Mouse (Mus musculus) heart, embryonic 14.5 days (tissue): ENCODE data around the gene Klf13. TPM values are rescaled to one million over a fixed set of nuclear protein-coding genes. Genes with fewer than 3 reads are reported as not detected.

Source experiments
- ATAC-seq: fragments of 200-750 bp; cut with Nextera tagmentation; 2 replicates; pipeline ENCODE4 v1.8.0; 2017; ENCODE audit warnings: low read depth, moderate TSS enrichment; ENCODE audit not compliant: insufficient number of reproducible peaks, insufficient read depth, low FRiP score
- H3K27ac ChIP-seq, 2 experiments: fragments of 200-500 bp in 1 of 2; fragments of 300-500 bp in 1 of 2; sonication (generic) in 1 of 2; replicated peaks in 1 of 2; 2 replicates each; pipeline ENCODE4 v1.5.1; 2012 to 2014; ENCODE audit warnings: low read depth in 2 of 2, low read length in 2 of 2, control low read depth in 1 of 2, mild to moderate bottlenecking in 1 of 2, mixed read lengths in 1 of 2; ENCODE audit not compliant: control insufficient read depth in 1 of 2, insufficient read depth in 1 of 2
- H3K27me3 ChIP-seq: fragments of 300-500 bp; sonication (generic); 2 replicates; pipeline ENCODE4 v1.6.1; 2014; ENCODE audit warnings: mild to moderate bottlenecking, low read length, control low read depth; ENCODE audit not compliant: control insufficient read depth, insufficient read depth
- H3K36me3 ChIP-seq: fragments of 300-500 bp; sonication (generic); 2 replicates; pipeline ENCODE4 v1.6.1; 2014; ENCODE audit warnings: mild to moderate bottlenecking, control low read depth, low read length, mixed read lengths; ENCODE audit not compliant: control insufficient read depth, insufficient read depth
- H3K4me1 ChIP-seq, 2 experiments: fragments of 200-500 bp in 1 of 2; fragments of 300-500 bp in 1 of 2; sonication (generic) in 1 of 2; 2 replicates each; pipeline ENCODE4 v1.6.1; 2012 to 2014; ENCODE audit warnings: low read length in 2 of 2, control low read depth in 1 of 2, mixed read lengths in 1 of 2; ENCODE audit not compliant: control insufficient read depth in 2 of 2, insufficient read depth in 2 of 2
- H3K4me2 ChIP-seq: fragments of 300-500 bp; sonication (generic); 2 replicates; pipeline ENCODE4 v1.6.1; 2014; ENCODE audit warnings: mild to moderate bottlenecking, low read length
- H3K4me3 ChIP-seq, 2 experiments: fragments of 200-500 bp in 1 of 2; fragments of 300-500 bp in 1 of 2; sonication (generic) in 1 of 2; 2 replicates each; pipeline ENCODE4 v1.5.1; 2012 to 2014; ENCODE audit warnings: low read length in 2 of 2, mild to moderate bottlenecking in 2 of 2, control low read depth in 1 of 2, low read depth in 1 of 2, moderate library complexity in 1 of 2; ENCODE audit not compliant: control insufficient read depth in 1 of 2, insufficient read depth in 1 of 2
- H3K9ac ChIP-seq: fragments of 300-500 bp; sonication (generic); 2 replicates; pipeline ENCODE4 v1.6.1; 2014; ENCODE audit warnings: mild to moderate bottlenecking, low read length
- H3K9me3 ChIP-seq: fragments of 300-500 bp; sonication (generic); 2 replicates; pipeline ENCODE4 v1.6.1; 2016; ENCODE audit warnings: low read length, control low read depth; ENCODE audit not compliant: control insufficient read depth
- WGBS: fragments of 180-500 bp; shearing (Covaris S2); extraction: QIAGEN DNeasy Blood & Tissue Kit; methylation state at CpG from one replicate; pipeline ENCODE4 v1.1.7; 2014; 5-methylcytosine and 5-hydroxymethylcytosine counted together
- polyA plus RNA-seq: library from polyadenylated mRNA; unstranded; fragments of >200 nt; fragmentation: Nextera tagmentation; extraction: Ambion mirVana; gene quantifications from 2 replicates; pipeline ENCODE4 v1.2.1, GENCODE M21; 2014

Klf13 gene
- polyA plus RNA-seq, 1 experiment from 2014 or later, result 26.7 TPM

DNA sequence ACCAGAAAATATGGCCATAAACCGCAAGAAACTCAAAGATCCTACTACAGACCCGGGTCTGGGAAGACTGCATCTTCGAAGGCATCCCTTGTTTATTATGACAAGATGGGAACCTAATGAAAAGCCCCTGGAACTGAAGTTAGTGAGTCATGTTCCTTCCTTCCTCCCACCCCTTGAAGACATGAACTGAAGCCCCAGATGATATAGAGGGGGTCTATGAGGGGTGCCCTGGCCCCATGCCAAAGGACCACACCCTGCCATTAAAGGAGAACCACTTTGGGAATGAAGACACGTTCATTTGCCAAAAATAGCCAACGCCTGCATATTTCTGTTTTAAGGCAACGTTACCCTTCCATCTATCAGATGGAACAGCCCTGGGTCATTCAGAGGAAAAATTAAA lies 50.0 kb downstream of the Klf13 start:
- Histone ChIP-seq H3K27me3 (no peaks in the 10 kb centered on the region), H3K9me3 (no peaks in the 10 kb centered on the region), H3K4me2 (no peak overlapping the region), H3K36me3 (peaks cover 26% of the 10 kb centered on the region), H3K4me1 (peaks cover 11 to 24% of the 10 kb centered on the region in 2 experiments), H3K27ac (no peak overlapping the region), H3K9ac (no peak overlapping the region), H3K4me3 (no peak overlapping the region)
- no peak for ATAC-seq
- 63% methylated on average over 6 of the region's 6 CpGs for WGBS

DNA sequence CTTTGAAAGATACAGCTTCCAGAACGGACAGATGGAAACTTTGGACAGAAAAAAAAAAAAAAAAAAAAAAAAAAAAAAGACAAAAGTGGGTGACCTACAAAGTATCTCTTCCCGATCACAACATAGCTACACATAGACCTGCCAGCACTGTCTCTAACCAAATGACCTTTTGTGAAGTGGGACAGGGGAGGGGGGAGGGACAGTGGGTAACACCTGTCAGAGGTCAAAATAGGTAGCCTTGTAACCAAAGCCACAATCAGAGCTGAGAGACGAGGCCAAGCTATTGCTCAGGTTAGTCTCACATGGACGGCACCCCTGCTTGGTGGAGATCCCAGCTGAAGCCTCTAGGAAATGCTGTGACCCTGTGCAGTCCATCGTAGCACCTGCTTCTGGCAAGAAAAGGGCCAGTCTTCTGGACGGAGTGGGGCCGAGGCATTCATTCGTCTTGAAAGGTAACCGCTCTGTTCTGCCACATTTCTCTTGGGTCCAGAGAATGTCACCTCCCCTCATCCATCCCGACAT lies 51.1 kb downstream of the Klf13 start:
- ATAC-seq, result no peak
- no peaks in the 10 kb centered on the region for H3K27me3 ChIP-seq
- peaks cover 26% of the 10 kb centered on the region for H3K36me3 ChIP-seq
- H3K9ac ChIP-seq, result no peak overlapping the region
- H3K4me2 ChIP-seq, result no peak overlapping the region
- no peak overlapping the region for H3K4me3 ChIP-seq
- H3K9me3 ChIP-seq, result no peaks in the 10 kb centered on the region
- no peak overlapping the region for H3K27ac ChIP-seq
- H3K4me1 ChIP-seq, result peaks cover 11 to 21% of the 10 kb centered on the region in 2 experiments
- WGBS, result 78% methylated on average over 10 of the region's 10 CpGs

DNA sequence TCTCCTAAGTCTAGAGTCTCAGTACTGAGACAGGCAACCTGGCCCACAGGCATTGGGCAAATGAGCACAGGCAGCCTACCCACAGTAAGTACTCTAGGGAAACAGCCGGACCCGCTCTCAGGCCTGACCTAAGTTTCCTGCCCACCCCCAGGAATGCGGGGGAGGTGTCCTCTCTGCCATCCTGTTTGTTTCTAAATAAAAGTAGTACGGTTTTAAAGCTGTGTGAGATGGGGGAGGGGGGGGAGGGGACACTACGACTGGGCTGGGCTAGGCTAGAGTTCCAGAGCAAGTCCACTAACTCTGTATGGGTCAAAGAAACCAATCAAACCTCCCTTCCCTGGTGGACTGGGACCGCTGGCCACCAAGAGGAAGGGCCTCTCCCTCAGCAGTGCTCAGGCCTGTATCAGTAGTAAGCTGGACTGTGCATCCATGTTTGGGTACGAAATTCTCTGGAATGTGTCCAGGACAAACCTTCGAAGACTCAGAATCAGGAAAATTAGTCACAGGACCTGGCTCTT lies 51.6 kb downstream of the Klf13 start:
- Histone ChIP-seq H3K4me2 (no peak overlapping the region), H3K36me3 (peaks cover 26% of the 10 kb centered on the region), H3K4me3 (no peak overlapping the region), H3K27ac (no peak overlapping the region), H3K4me1 (peaks cover 11 to 21% of the 10 kb centered on the region in 2 experiments), H3K9ac (no peak overlapping the region), H3K27me3 (no peaks in the 10 kb centered on the region), H3K9me3 (no peaks in the 10 kb centered on the region)
- WGBS, result 20% methylated on average over 8 of the region's 8 CpGs
- ATAC-seq, result no peak; the same call in 1 of the 2 replicates

GRCm38 (mm10) chr7:63885025-63885424 lies 53.7 kb downstream of the Klf13 start:
- no peaks in the 10 kb centered on the region for H3K9me3 ChIP-seq

GRCm38 (mm10) chr7:63882739-63883138 lies 56.0 kb downstream of the Klf13 start:
- Histone ChIP-seq H3K27me3 (no peaks in the 10 kb centered on the region), H3K27ac (no peak overlapping the region), H3K4me2 (no peak overlapping the region), H3K36me3 (no peaks in the 10 kb centered on the region), H3K4me1 (peaks cover 10 to 18% of the 10 kb centered on the region in 2 experiments), H3K9me3 (no peaks in the 10 kb centered on the region), H3K9ac (no peak overlapping the region), H3K4me3 (no peak overlapping the region)
- 77% methylated on average over 7 of the region's 7 CpGs for WGBS
- ATAC-seq, result no peak

More at GRCm38 (mm10) chr7:63885025-63885424, 53.7 kb downstream of the Klf13 start:
- no peak overlapping the region for H3K4me3 ChIP-seq
- H3K27ac ChIP-seq, result no peak overlapping the region
- no peak overlapping the region for H3K9ac ChIP-seq
- peaks cover 11 to 21% of the 10 kb centered on the region in 2 experiments for H3K4me1 ChIP-seq
- H3K4me2 ChIP-seq, result no peak overlapping the region
- 73% methylated on average over 7 of the region's 7 CpGs for WGBS
- peaks cover 12% of the 10 kb centered on the region for H3K36me3 ChIP-seq
- no peaks in the 10 kb centered on the region for H3K27me3 ChIP-seq
- ATAC-seq, result no peak

DNA sequence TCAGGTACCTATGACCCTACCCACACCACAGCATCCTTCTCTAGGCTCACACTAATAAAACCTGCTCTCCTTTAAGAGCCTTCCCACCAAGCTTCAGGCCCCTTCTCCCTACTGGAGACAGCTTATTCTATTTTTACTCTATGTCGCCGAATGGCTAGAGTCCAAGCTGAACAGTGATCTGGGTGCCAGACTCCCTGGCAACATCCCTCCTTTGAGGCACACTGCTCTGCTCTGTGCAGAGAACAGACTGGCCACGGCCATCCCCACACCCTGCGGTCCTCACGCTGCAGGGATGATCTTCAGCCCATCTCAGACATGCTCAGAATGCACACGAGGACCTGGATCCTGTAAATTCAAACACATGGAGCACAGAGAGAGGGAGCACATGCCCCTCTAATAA lies 59.1 kb downstream of the Klf13 start:
- H3K27ac ChIP-seq, result peak overlapping the region; percentile 24 to 39; a peak in 1 of 4 replicates
- no peaks in the 10 kb centered on the region for H3K27me3 ChIP-seq
- H3K9ac ChIP-seq, result no peak overlapping the region
- no peaks in the 10 kb centered on the region for H3K9me3 ChIP-seq
- WGBS, result 38% methylated on average over 6 of the region's 6 CpGs
- no peak overlapping the region for H3K4me3 ChIP-seq
- peaks cover 11 to 13% of the 10 kb centered on the region in 2 experiments for H3K4me1 ChIP-seq
- no peak overlapping the region; the same call in 1 of the 2 replicates for H3K4me2 ChIP-seq
- no peaks in the 10 kb centered on the region for H3K36me3 ChIP-seq
- peak; percentile 65 for ATAC-seq

GRCm38 (mm10) chr7:63877610-63878009 lies 61.1 kb downstream of the Klf13 start:
- Histone ChIP-seq H3K4me1 (peaks cover 20 to 21% of the 10 kb centered on the region in 2 experiments), H3K4me2 (peak overlapping the region; percentile 24; the same call in 1 of the 2 replicates), H3K9ac (no peak overlapping the region), H3K9me3 (no peaks in the 10 kb centered on the region), H3K4me3 (no peak overlapping the region), H3K27me3 (no peaks in the 10 kb centered on the region), H3K27ac (no peak overlapping the region), H3K36me3 (no peaks in the 10 kb centered on the region)
- ATAC-seq, result no peak
- 30% methylated on average over 14 of the region's 14 CpGs for WGBS

DNA sequence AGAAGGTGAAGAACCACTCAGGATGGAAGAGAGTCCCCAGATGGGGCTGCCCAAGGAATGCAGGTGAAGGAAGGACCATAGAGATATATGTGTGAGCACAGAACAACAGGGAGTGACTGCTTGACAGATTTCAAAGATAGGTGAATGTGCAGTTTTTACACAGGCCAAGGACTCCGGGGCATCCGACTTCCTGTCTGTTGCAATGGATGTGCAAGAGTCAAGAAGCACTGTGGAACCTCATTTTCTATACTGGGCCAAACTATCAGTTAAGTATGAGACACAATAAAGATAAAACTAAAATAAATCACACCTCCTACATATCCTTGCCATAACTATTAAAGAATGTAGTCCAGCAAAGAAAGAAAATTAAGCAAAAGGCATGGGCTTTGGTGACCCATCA lies 62.1 kb downstream of the Klf13 start:
- no peak overlapping the region for H3K4me2 ChIP-seq
- H3K4me1 ChIP-seq, result peaks cover 20 to 21% of the 10 kb centered on the region in 2 experiments
- no peaks in the 10 kb centered on the region for H3K36me3 ChIP-seq
- H3K9ac ChIP-seq, result no peak overlapping the region
- no peak overlapping the region for H3K4me3 ChIP-seq
- ATAC-seq, result no peak
- H3K27ac ChIP-seq, result no peak overlapping the region
- no peaks in the 10 kb centered on the region for H3K27me3 ChIP-seq
- WGBS, result 83% methylated on average over 2 of the region's 2 CpGs
- no peaks in the 10 kb centered on the region for H3K9me3 ChIP-seq
